ENCODE assay signal across 8 mouse cellular contexts in genomic region chr7:81523008-81523662, GRCm38 (mm10). TPM values are rescaled to one million over a fixed set of nuclear protein-coding genes. Genes with fewer than 3 reads are reported as not detected.
A peak's percentile ranks its signal among the peaks of the same experiment; 100 is the strongest.
DNase-seq lines count a peak whose midpoint lies in the region; ATAC-seq and TF ChIP-seq lines count a peak whose summit lies in the region.

No protein-coding gene starts in this region.

- peak overlapping the region; percentile 96 for H3K27ac ChIP-seq in forebrain, postnatal 0 days (ENCODE audit: low read depth, low read length)
- H3K27ac ChIP-seq in lung, embryonic 16.5 days (ENCODE audit: low read length), result peak overlapping the region; percentile 94

- H3K4me1 ChIP-seq in G1E (ENCODE audit: insufficient read depth, low read depth, low read length), result peaks cover 8% of the 10 kb centered on the region
- peaks cover 10% of the 10 kb centered on the region for H3K4me1 ChIP-seq in forebrain, postnatal 0 days (ENCODE audit: insufficient read depth)
- H3K4me1 ChIP-seq in lung, embryonic 16.5 days (replicated peaks; ENCODE audit: control insufficient read depth, insufficient read depth, low read length), result peaks cover 8% of the 10 kb centered on the region

- peak overlapping the region; percentile 73 for H3K4me3 ChIP-seq in G1E (ENCODE audit: low read depth, low read length)
- peak overlapping the region; percentile 65 for H3K4me3 ChIP-seq in forebrain, postnatal 0 days (ENCODE audit: low read depth, low read length)
- H3K4me3 ChIP-seq in lung, embryonic 16.5 days (ENCODE audit: low read length), result peak overlapping the region; percentile 67

- H3K27me3 ChIP-seq in G1E (ENCODE audit: insufficient read depth, low read length), result peaks cover 3% of the 10 kb centered on the region; the same call in 1 of the 2 replicates
- no peaks in the 10 kb centered on the region for H3K27me3 ChIP-seq in forebrain, postnatal 0 days (ENCODE audit: insufficient read depth, low read length)
- no peaks in the 10 kb centered on the region for H3K27me3 ChIP-seq in lung, embryonic 16.5 days (ENCODE audit: control insufficient read depth, insufficient read depth, low read depth, low read length)

- H3K9ac ChIP-seq in forebrain, postnatal 0 days, result peak overlapping the region; percentile 69
- H3K9ac ChIP-seq in lung, embryonic 16.5 days (ENCODE audit: low read length), result peak overlapping the region; percentile 85

- peak; percentile 84 for ATAC-seq in G1E (ENCODE audit: extremely low read depth, insufficient number of reproducible peaks, low FRiP score, poor library complexity, severe bottlenecking)
- peak; percentile 98 for ATAC-seq in forebrain, postnatal 0 days
- ATAC-seq in hematopoietic stem cell, adult 5-6 weeks (replicated peaks in 1 of 2; ENCODE audit: insufficient read depth in 1 of 2, low FRiP score in 2 of 2, low TSS enrichment in 1 of 2, low read depth in 1 of 2, poor library complexity in 2 of 2, severe bottlenecking in 2 of 2), result peak; percentile 91 to 98
- ATAC-seq in lung, embryonic 16.5 days (ENCODE audit: low read depth), result peak; percentile 98

- H3K36me3 ChIP-seq in G1E (replicated peaks), result peaks cover 11% of the 10 kb centered on the region
- H3K36me3 ChIP-seq in forebrain, postnatal 0 days (ENCODE audit: insufficient read depth), result 0 out of 2 replicates have a peak, but pooled peaks cover 5% of the 10 kb centered on the region
- H3K36me3 ChIP-seq in lung, embryonic 16.5 days (ENCODE audit: control insufficient read depth, insufficient read depth, low read length), result peaks cover 8% of the 10 kb centered on the region

- no peaks in the 10 kb centered on the region for H3K9me3 ChIP-seq in G1E (replicated peaks)
- H3K9me3 ChIP-seq in forebrain, postnatal 0 days (ENCODE audit: low read length), result no peaks in the 10 kb centered on the region
- no peaks in the 10 kb centered on the region for H3K9me3 ChIP-seq in lung, embryonic 16.5 days (ENCODE audit: control insufficient read depth, low read length)

- TF ChIP-seq CTCF in G1E (IDR thresholded peaks at IDR 0.05; ENCODE audit: low read depth, low read length), result no peak
- peak; percentile 56 for TF ChIP-seq CTCF in forebrain, postnatal 0 days (IDR thresholded peaks at IDR 0.05; ENCODE audit: low read depth)

- WGBS in forebrain, postnatal 0 days, result 0% methylated on average over 31 of the region's 31 CpGs
- WGBS in lung, embryonic 16.5 days, result under 1% methylated on average over 31 of the region's 31 CpGs

- peak; percentile 48 for DNase-seq in G1E (ENCODE audit: low spot score)
- peak; percentile 91 for DNase-seq in cerebellum, adult 18-20 months
- DNase-seq in forebrain, postnatal 0 days, result peak; percentile 99
- DNase-seq in layer of hippocampus, adult 9-10 months (ENCODE audit: low spot score), result peak; percentile 65
- DNase-seq in ovary, postnatal 10 days (ENCODE audit: low spot score), result peak; percentile 65
- peak; percentile 85 to 88 for DNase-seq in thymus, postnatal 10 days (ENCODE audit: low spot score in 2 of 2)

- peak overlapping the region; percentile 56 for H3K4me2 ChIP-seq in forebrain, postnatal 0 days (ENCODE audit: low read depth)
- peak overlapping the region; percentile 76 for H3K4me2 ChIP-seq in lung, embryonic 16.5 days (ENCODE audit: low read depth, low read length)

RNA-seq across cellular contexts. Expression of gene BC048679, which starts 25.1 kb away (rescaled TPM):
- total RNA-seq in G1E (2014; fragmentation: Nextera tagmentation), result not detected in 2 replicates
- total RNA-seq in G1E (2017), result not detected in 2 replicates
- polyA plus RNA-seq in G1E (2012), result not detected in 2 replicates
- total RNA-seq in forebrain, postnatal 0 days (2014; rRNA removed), result not detected in 2 replicates
- polyA plus RNA-seq in forebrain, postnatal 0 days (2015; fragmentation: Nextera tagmentation; extraction: Ambion mirVana), result not detected in 2 replicates
- not detected in 2 replicates for total RNA-seq in hematopoietic stem cell, adult 5-6 weeks (2017)
- polyA plus RNA-seq in lung, embryonic 16.5 days (2015; fragmentation: Nextera tagmentation; extraction: Ambion mirVana), result not detected in 2 replicates

RNA-seq across cellular contexts. Expression of gene Ap3b2, which starts 29.4 kb away (rescaled TPM):
- not detected in 2 replicates for total RNA-seq in G1E (2014; fragmentation: Nextera tagmentation)
- 0.12 and 0.16 TPM in 2 replicates for total RNA-seq in G1E (2017)
- not detected in 2 replicates for polyA plus RNA-seq in G1E (2012)
- total RNA-seq in forebrain, postnatal 0 days (2014; rRNA removed), result 165 and 180 TPM in 2 replicates
- polyA plus RNA-seq in forebrain, postnatal 0 days (2015; fragmentation: Nextera tagmentation; extraction: Ambion mirVana), result 94.9 and 107 TPM in 2 replicates
- total RNA-seq in hematopoietic stem cell, adult 5-6 weeks (2017), result not detected in 2 replicates
- 0.50 and 0.82 TPM in 2 replicates for polyA plus RNA-seq in lung, embryonic 16.5 days (2015; fragmentation: Nextera tagmentation; extraction: Ambion mirVana)

RNA-seq across cellular contexts. Expression of gene Fsd2, which starts 43.6 kb away (rescaled TPM):
- not detected in 2 replicates for total RNA-seq in G1E (2014; fragmentation: Nextera tagmentation)
- total RNA-seq in G1E (2017), result 0.05 and 0.06 TPM in 2 replicates
- not detected in 2 replicates for polyA plus RNA-seq in G1E (2012)
- total RNA-seq in forebrain, postnatal 0 days (2014; rRNA removed), result 0.15 and 0.48 TPM in 2 replicates
- 0.16 and 0.31 TPM in 2 replicates for polyA plus RNA-seq in forebrain, postnatal 0 days (2015; fragmentation: Nextera tagmentation; extraction: Ambion mirVana)
- 1.2 and 1.6 TPM in 2 replicates for total RNA-seq in hematopoietic stem cell, adult 5-6 weeks (2017)
- polyA plus RNA-seq in lung, embryonic 16.5 days (2015; fragmentation: Nextera tagmentation; extraction: Ambion mirVana), result 1.8 and 2.0 TPM in 2 replicates

RNA-seq across cellular contexts. Expression of gene Whamm, which starts 47.9 kb away (rescaled TPM):
- total RNA-seq in G1E (2014; fragmentation: Nextera tagmentation), result 35.3 and 40.6 TPM in 2 replicates
- 19.2 and 25.3 TPM in 2 replicates for total RNA-seq in G1E (2017)
- polyA plus RNA-seq in G1E (2012), result 22.5 and 23.6 TPM in 2 replicates
- total RNA-seq in forebrain, postnatal 0 days (2014; rRNA removed), result 7.1 and 8.7 TPM in 2 replicates
- polyA plus RNA-seq in forebrain, postnatal 0 days (2015; fragmentation: Nextera tagmentation; extraction: Ambion mirVana), result 4.2 and 5.4 TPM in 2 replicates
- 25.1 and 26.7 TPM in 2 replicates for total RNA-seq in hematopoietic stem cell, adult 5-6 weeks (2017)
- polyA plus RNA-seq in lung, embryonic 16.5 days (2015; fragmentation: Nextera tagmentation; extraction: Ambion mirVana), result 1.8 and 2.7 TPM in 2 replicates

Comparison
In these comparisons a context has a peak if more than half of its experiments do, and no peak if none do; other contexts are left out.
1. Peak in every context shown above with its lines: DNase-seq, ATAC-seq, H3K4me3 ChIP-seq and H3K27ac ChIP-seq.
2. DNase-seq: peak in every context shown above with its lines; median percentile 99 in forebrain, postnatal 0 days; 91 in cerebellum, adult 18-20 months; 86 in thymus, postnatal 10 days; 65 in layer of hippocampus, adult 9-10 months; 65 in ovary, postnatal 10 days; 48 in G1E.
3. RNA of gene Ap3b2, which starts 29.4 kb away (total RNA-seq): 165 to 180 TPM in forebrain, postnatal 0 days; 0.12 to 0.16 TPM in G1E and not detected in hematopoietic stem cell, adult 5-6 weeks; every median in the first group is over 100 times any median in the second.